Mouse (Mus musculus): Measurements from ENCODE around the gene Selp.

Gene Selp

GRCm38 (mm10) chr1:164114947-164115493, at the start of gene Selp:
Selp (plus strand) TSS chr1:164115264.
- no peak for DNase-seq (ENCODE audit: low read depth, low spot score)

GRCm38 (mm10) chr1:164069261-164069660, 45.8 kb upstream of the Selp start:
- no peak for DNase-seq (ENCODE audit: low read depth, low spot score)

- DNase-seq (ENCODE audit: low read depth, low spot score) = no peak
These were observed 44.6 kb upstream of the Selp start for GRCm38 (mm10) chr1:164070461-164070860.

GRCm38 (mm10) chr1:164071111-164071510, 44.0 kb upstream of the Selp start:
- DNase-seq (ENCODE audit: low read depth, low spot score) = no peak

GRCm38 (mm10) chr1:164072001-164072400, 43.1 kb upstream of the Selp start:
- DNase-seq (ENCODE audit: low read depth, low spot score) = no peak

- DNase-seq (ENCODE audit: low read depth, low spot score) = no peak
These were observed 42.0 kb upstream of the Selp start for GRCm38 (mm10) chr1:164073091-164073490.

- DNase-seq (ENCODE audit: low read depth, low spot score) = no peak
These were observed 41.3 kb upstream of the Selp start for GRCm38 (mm10) chr1:164073803-164074202.

- no peak for DNase-seq (ENCODE audit: low read depth, low spot score)
These were observed 40.4 kb upstream of the Selp start for GRCm38 (mm10) chr1:164074606-164075140.

- DNase-seq (ENCODE audit: low read depth, low spot score) = no peak
These were observed 39.6 kb upstream of the Selp start for GRCm38 (mm10) chr1:164075416-164075815.

GRCm38 (mm10) chr1:164076441-164076840, 38.6 kb upstream of the Selp start:
- no peak for DNase-seq (ENCODE audit: low read depth, low spot score)

- no peak for DNase-seq (ENCODE audit: low read depth, low spot score)
These were observed 38.0 kb upstream of the Selp start for GRCm38 (mm10) chr1:164077031-164077430.

- no peak for DNase-seq (ENCODE audit: low read depth, low spot score)
These were observed 36.7 kb upstream of the Selp start for GRCm38 (mm10) chr1:164078323-164078741.

- DNase-seq (ENCODE audit: low read depth, low spot score) = no peak
These were observed 36.0 kb upstream of the Selp start for GRCm38 (mm10) chr1:164079091-164079490.

- DNase-seq (ENCODE audit: low read depth, low spot score) = no peak
These were observed 32.0 kb upstream of the Selp start for GRCm38 (mm10) chr1:164083046-164083445.

GRCm38 (mm10) chr1:164086797-164087196, 28.3 kb upstream of the Selp start:
- DNase-seq (ENCODE audit: low read depth, low spot score) = no peak

GRCm38 (mm10) chr1:164087872-164088271, 27.2 kb upstream of the Selp start:
- no peak for DNase-seq (ENCODE audit: low read depth, low spot score)

GRCm38 (mm10) chr1:164096780-164097179, 18.3 kb upstream of the Selp start:
- DNase-seq (ENCODE audit: low read depth, low spot score) = no peak

GRCm38 (mm10) chr1:164097911-164098310, 17.2 kb upstream of the Selp start:
- DNase-seq (ENCODE audit: low read depth, low spot score) = no peak

GRCm38 (mm10) chr1:164098372-164098771, 16.7 kb upstream of the Selp start:
- no peak for DNase-seq (ENCODE audit: low read depth, low spot score)

- DNase-seq (ENCODE audit: low read depth, low spot score) = no peak
These were observed 5.3 kb upstream of the Selp start for GRCm38 (mm10) chr1:164109763-164110162.

GRCm38 (mm10) chr1:164110591-164111329, 4.3 kb upstream of the Selp start:
- no peak for DNase-seq (ENCODE audit: low read depth, low spot score)

- DNase-seq (ENCODE audit: low read depth, low spot score) = no peak
These were observed 784 bp upstream of the Selp start for GRCm38 (mm10) chr1:164114280-164114679.

- DNase-seq (ENCODE audit: low read depth, low spot score) = no peak
These were observed 583 bp downstream of the Selp start for GRCm38 (mm10) chr1:164115647-164116046.

Data from mesoderm, embryonic 11.5 days (tissue).